Mouse (Mus musculus): ENCODE data around the gene Ttc5. TPM values are rescaled to one million over a fixed set of nuclear protein-coding genes. Genes with fewer than 3 reads are reported as not detected.

Ttc5 gene
- polyA plus RNA-seq (2015; fragmentation: Nextera tagmentation; extraction: Ambion mirVana), result 15.9 and 17.7 TPM in 2 replicates

DNA sequence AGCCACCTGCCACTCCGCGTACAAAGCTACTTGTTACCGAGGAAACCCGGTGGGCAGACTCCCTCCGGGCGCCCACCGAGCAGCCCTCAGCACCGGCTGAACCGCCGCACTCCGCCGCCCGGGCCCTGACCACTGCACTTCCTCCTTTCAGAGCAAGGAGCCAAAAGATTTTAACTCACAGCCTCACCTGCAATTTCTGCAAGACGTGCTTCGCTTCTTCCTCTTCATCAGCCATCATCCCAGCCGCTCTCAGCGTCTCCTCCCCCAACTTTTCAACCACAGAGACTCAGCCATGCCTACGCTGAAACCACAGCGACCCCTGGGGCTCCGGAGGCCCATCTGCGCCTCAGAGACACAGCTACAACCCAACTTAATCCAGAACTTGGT, at the start of gene Ttc5:
Gene Ttc5 (minus strand): TSS at position 269 of the 387 bp plus-strand sequence.
- peak within 1 kb of the TSS; percentile 94 for H3K4me3 ChIP-seq (ENCODE audit: low read depth, low read length)
- H3K9me3 ChIP-seq (ENCODE audit: low read length), result no peaks in the 10 kb centered on the region
- TF ChIP-seq CTCF (IDR thresholded peaks at IDR 0.05; ENCODE audit: low read depth) (peak; percentile 97), EP300 (IDR thresholded peaks at IDR 0.05; ENCODE audit: low read depth) (no peak)
- no peaks in the 10 kb centered on the region for H3K27me3 ChIP-seq (ENCODE audit: insufficient read depth, low read length)
- ATAC-seq (peak; percentile 99), DNase-seq (peak; percentile 95)
- H3K4me1 ChIP-seq (ENCODE audit: insufficient read depth), result peaks cover 6% of the 10 kb centered on the region
- H3K36me3 ChIP-seq (replicated peaks; ENCODE audit: insufficient read depth, low read length), result 0 out of 2 replicates have a peak, but pooled peaks cover 3% of the 10 kb centered on the region
- peak within 1 kb of the TSS; percentile 75 for H3K9ac ChIP-seq (replicated peaks)
- WGBS (ENCODE audit: insufficient replicate concordance), result under 1% methylated on average over 21 of the region's 21 CpGs
- H3K27ac ChIP-seq (ENCODE audit: low read depth), result peak within 1 kb of the TSS; percentile 80
- H3K4me2 ChIP-seq (ENCODE audit: low read depth, low read length), result peak within 1 kb of the TSS; percentile 77

DNA sequence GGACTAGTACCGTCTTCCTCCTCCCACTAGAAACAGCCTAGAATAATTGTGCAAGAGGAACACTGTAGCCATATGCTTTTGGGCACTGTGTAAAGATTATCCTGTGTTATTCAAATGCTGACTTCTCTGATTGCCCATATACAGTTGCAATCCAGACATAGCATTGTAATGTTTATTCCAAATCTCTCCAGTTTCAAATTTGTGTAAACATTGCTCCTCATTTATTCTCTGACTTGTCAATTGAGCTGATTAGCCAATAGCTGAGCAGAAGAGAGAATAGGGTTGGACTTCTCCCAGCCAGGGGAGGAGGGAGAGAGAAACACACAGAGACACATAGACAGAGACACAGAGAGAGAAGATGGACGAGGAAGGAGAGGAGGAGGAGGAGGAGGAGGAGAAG, 49.1 kb upstream of the Ttc5 start:
- H3K36me3 ChIP-seq (replicated peaks; ENCODE audit: insufficient read depth, low read length), result no peaks in the 10 kb centered on the region; the same call in 1 of the 2 replicates
- peak overlapping the region; percentile 1; the same call in 1 of the 2 replicates for H3K4me2 ChIP-seq (ENCODE audit: low read depth, low read length)
- H3K4me3 ChIP-seq (ENCODE audit: low read depth, low read length), result no peak overlapping the region
- DNase-seq (no peak), ATAC-seq (peak; percentile 42)
- no peaks in the 10 kb centered on the region for H3K27me3 ChIP-seq (ENCODE audit: insufficient read depth, low read length)
- peak overlapping the region; percentile 64 for H3K27ac ChIP-seq (ENCODE audit: low read depth)
- no peak overlapping the region for H3K9ac ChIP-seq (replicated peaks)
- H3K4me1 ChIP-seq (ENCODE audit: insufficient read depth), result no peaks in the 10 kb centered on the region
- 44% methylated on average over 2 of the region's 2 CpGs for WGBS (ENCODE audit: insufficient replicate concordance)
- TF ChIP-seq CTCF (IDR thresholded peaks at IDR 0.05; ENCODE audit: low read depth), result no peak
- no peak for TF ChIP-seq EP300 (IDR thresholded peaks at IDR 0.05; ENCODE audit: low read depth)
- H3K9me3 ChIP-seq (ENCODE audit: low read length), result no peaks in the 10 kb centered on the region

DNA sequence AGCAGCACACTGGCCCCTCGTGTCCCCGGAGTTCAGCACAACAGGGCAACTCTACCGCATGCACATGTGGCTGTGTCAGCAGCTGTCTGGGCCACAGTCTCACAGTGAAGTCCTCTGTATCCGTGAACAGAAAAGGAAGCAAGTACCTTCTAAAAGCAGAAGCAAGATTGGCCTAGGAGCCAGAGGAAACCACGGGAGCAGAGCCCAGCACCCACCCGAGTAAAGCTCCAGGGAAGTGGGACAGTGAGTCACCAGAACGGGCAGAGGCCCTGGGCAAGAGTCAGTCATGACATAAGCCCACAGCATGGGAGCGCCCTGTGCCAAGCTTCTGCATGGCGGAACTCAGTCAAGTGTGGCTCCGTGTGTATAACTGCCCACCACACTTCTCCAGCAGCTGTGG, 48.6 kb upstream of the Ttc5 start:
- Histone ChIP-seq H3K36me3 (replicated peaks; ENCODE audit: insufficient read depth, low read length) (peaks cover 2% of the 10 kb centered on the region), H3K27ac (ENCODE audit: low read depth) (peak overlapping the region; percentile 64), H3K4me3 (ENCODE audit: low read depth, low read length) (no peak overlapping the region), H3K9ac (replicated peaks) (no peak overlapping the region), H3K9me3 (ENCODE audit: low read length) (no peaks in the 10 kb centered on the region), H3K4me2 (ENCODE audit: low read depth, low read length) (peak overlapping the region; percentile 1; the same call in 1 of the 2 replicates), H3K4me1 (ENCODE audit: insufficient read depth) (no peaks in the 10 kb centered on the region), H3K27me3 (ENCODE audit: insufficient read depth, low read length) (no peaks in the 10 kb centered on the region)
- TF ChIP-seq CTCF (IDR thresholded peaks at IDR 0.05; ENCODE audit: low read depth), result 0 out of 2 replicates have a peak, but pooled peaks have one; percentile 12
- TF ChIP-seq EP300 (IDR thresholded peaks at IDR 0.05; ENCODE audit: low read depth), result no peak
- ATAC-seq (peak; percentile 80), DNase-seq (peak; percentile 50)
- WGBS (ENCODE audit: insufficient replicate concordance), result 46% methylated on average over 10 of the region's 10 CpGs

DNA sequence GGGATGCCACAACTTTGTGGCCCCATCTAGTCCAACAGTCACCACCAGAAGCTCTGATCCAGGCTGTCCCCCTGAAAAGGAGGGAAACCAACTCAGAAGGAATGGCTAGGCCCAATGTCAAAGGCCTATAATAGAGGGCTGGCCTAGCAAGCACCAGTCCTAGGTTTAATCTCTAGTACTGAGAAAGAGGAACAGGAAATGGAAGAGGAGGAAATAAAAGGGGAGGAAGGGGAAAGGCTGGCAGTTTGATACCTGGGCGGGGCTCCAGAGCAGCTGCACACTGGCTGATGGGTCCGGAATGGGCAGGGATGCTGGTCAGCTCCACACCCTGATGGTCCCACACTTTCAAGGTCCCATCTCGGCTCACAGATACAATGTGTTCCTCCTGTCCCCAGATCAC, 44.6 kb upstream of the Ttc5 start:
- H3K4me3 ChIP-seq (ENCODE audit: low read depth, low read length), result no peak overlapping the region
- WGBS (ENCODE audit: insufficient replicate concordance), result 55% methylated on average over 3 of the region's 3 CpGs
- H3K36me3 ChIP-seq (replicated peaks; ENCODE audit: insufficient read depth, low read length), result peaks cover 10% of the 10 kb centered on the region
- H3K4me2 ChIP-seq (ENCODE audit: low read depth, low read length), result no peak overlapping the region
- no peak overlapping the region for H3K27ac ChIP-seq (ENCODE audit: low read depth)
- no peaks in the 10 kb centered on the region for H3K9me3 ChIP-seq (ENCODE audit: low read length)
- DNase-seq (no peak), ATAC-seq (no peak)
- H3K4me1 ChIP-seq (ENCODE audit: insufficient read depth), result no peaks in the 10 kb centered on the region
- no peak for TF ChIP-seq EP300 (IDR thresholded peaks at IDR 0.05; ENCODE audit: low read depth)
- TF ChIP-seq CTCF (IDR thresholded peaks at IDR 0.05; ENCODE audit: low read depth), result no peak
- H3K27me3 ChIP-seq (ENCODE audit: insufficient read depth, low read length), result no peaks in the 10 kb centered on the region
- H3K9ac ChIP-seq (replicated peaks), result no peak overlapping the region

DNA sequence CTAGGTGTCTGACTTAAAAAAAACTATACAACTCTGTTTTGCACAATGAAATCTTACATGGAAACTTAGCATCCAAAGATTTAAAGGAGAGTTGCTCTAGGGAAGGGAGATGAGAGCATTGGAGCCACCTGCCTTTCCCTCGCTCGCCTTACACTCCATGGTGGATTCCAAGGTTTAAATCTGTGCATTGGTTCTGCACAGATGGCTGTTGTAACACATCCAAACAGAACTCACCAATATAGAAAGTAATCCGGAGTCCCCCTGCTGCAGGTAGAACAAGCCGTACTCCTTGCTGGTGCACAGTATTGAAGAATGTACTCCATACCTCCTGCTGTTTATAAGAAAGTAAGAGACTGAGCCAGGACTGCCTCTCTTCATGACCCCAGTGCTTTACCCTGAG, 41.3 kb upstream of the Ttc5 start:
- no peaks in the 10 kb centered on the region for H3K4me1 ChIP-seq (ENCODE audit: insufficient read depth)
- H3K27me3 ChIP-seq (ENCODE audit: insufficient read depth, low read length), result no peaks in the 10 kb centered on the region
- no peak for TF ChIP-seq CTCF (IDR thresholded peaks at IDR 0.05; ENCODE audit: low read depth)
- no peak for TF ChIP-seq EP300 (IDR thresholded peaks at IDR 0.05; ENCODE audit: low read depth)
- H3K9me3 ChIP-seq (ENCODE audit: low read length), result no peaks in the 10 kb centered on the region
- no peak overlapping the region for H3K4me3 ChIP-seq (ENCODE audit: low read depth, low read length)
- no peak for DNase-seq
- H3K27ac ChIP-seq (ENCODE audit: low read depth), result no peak overlapping the region
- H3K4me2 ChIP-seq (ENCODE audit: low read depth, low read length), result no peak overlapping the region
- no peak for ATAC-seq
- WGBS (ENCODE audit: insufficient replicate concordance), result 81% methylated on average over 4 of the region's 4 CpGs
- no peak overlapping the region for H3K9ac ChIP-seq (replicated peaks)
- H3K36me3 ChIP-seq (replicated peaks; ENCODE audit: insufficient read depth, low read length), result peaks cover 30% of the 10 kb centered on the region

DNA sequence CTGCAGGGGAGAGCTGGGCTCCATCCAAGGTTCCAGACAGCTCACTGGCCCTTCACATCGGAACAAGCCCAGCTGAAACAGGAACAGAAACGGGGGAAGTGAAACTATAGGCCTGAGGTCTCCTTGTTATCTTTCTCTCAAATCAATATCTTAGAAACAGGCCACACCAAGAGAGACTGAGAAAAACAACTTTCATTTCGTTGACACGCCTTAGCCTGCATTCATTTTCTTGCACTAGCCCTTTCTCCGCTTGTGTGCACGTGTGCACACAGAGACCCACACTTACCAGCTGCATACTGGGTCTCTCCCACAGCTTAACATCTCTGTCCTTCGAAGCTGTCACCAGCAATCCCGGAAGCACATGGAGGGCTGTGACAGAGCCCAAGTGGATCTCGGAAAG, 38.9 kb upstream of the Ttc5 start:
- H3K9me3 ChIP-seq (ENCODE audit: low read length), result no peaks in the 10 kb centered on the region
- H3K36me3 ChIP-seq (replicated peaks; ENCODE audit: insufficient read depth, low read length), result peaks cover 51% of the 10 kb centered on the region
- no peaks in the 10 kb centered on the region for H3K27me3 ChIP-seq (ENCODE audit: insufficient read depth, low read length)
- TF ChIP-seq CTCF (IDR thresholded peaks at IDR 0.05; ENCODE audit: low read depth) (no peak), EP300 (IDR thresholded peaks at IDR 0.05; ENCODE audit: low read depth) (no peak)
- H3K9ac ChIP-seq (replicated peaks), result no peak overlapping the region
- H3K27ac ChIP-seq (ENCODE audit: low read depth), result peak overlapping the region; percentile 58
- peak overlapping the region; percentile 16; the same call in 1 of the 2 replicates for H3K4me2 ChIP-seq (ENCODE audit: low read depth, low read length)
- ATAC-seq, result peak; percentile 55
- DNase-seq, result no peak
- WGBS (ENCODE audit: insufficient replicate concordance), result 39% methylated on average over 9 of the region's 9 CpGs
- no peak overlapping the region for H3K4me3 ChIP-seq (ENCODE audit: low read depth, low read length)
- H3K4me1 ChIP-seq (ENCODE audit: insufficient read depth), result no peaks in the 10 kb centered on the region
